Mouse (Mus musculus) kidney, embryonic 14.5 days (tissue): ENCODE measurements around the gene Gimap7. TPM values are rescaled to one million over a fixed set of nuclear protein-coding genes. Genes with fewer than 3 reads are reported as not detected.
A peak's percentile ranks its signal among the peaks of the same experiment; 100 is the strongest.

Source experiments
- ATAC-seq: fragments of 200-750 bp; cut with Nextera tagmentation; 2 replicates; pipeline ENCODE4 v1.8.0; 2017; ENCODE audit warnings: moderate number of reproducible peaks, mild to moderate bottlenecking, moderate TSS enrichment, moderate library complexity; ENCODE audit not compliant: low FRiP score, low TSS enrichment
- H3K27ac ChIP-seq: fragments of 300-500 bp; sonication (generic); 2 replicates; pipeline ENCODE4 v1.5.1; 2014; ENCODE audit warnings: low read depth, mild to moderate bottlenecking, low read length, moderate library complexity, mixed read lengths
- H3K27me3 ChIP-seq: fragments of 300-500 bp; sonication (generic); 2 replicates; pipeline ENCODE4 v1.6.1; 2014; ENCODE audit warnings: mild to moderate bottlenecking, low read length; ENCODE audit not compliant: control insufficient read depth, insufficient read depth
- H3K36me3 ChIP-seq: fragments of 300-500 bp; sonication (generic); 2 replicates; pipeline ENCODE4 v1.6.1; 2014; ENCODE audit warnings: low read length, mixed read lengths; ENCODE audit not compliant: control insufficient read depth, insufficient read depth
- H3K4me1 ChIP-seq: fragments of 300-500 bp; sonication (generic); 2 replicates; pipeline ENCODE4 v1.6.1; 2014; ENCODE audit warnings: low read length, mixed read lengths; ENCODE audit not compliant: control insufficient read depth, insufficient read depth
- H3K4me2 ChIP-seq: fragments of 300-500 bp; sonication (generic); replicated peaks from 2 replicates; pipeline ENCODE4 v1.6.1; 2014; ENCODE audit warnings: low read depth, mild to moderate bottlenecking, low read length
- H3K4me3 ChIP-seq: fragments of 300-500 bp; sonication (generic); 2 replicates; pipeline ENCODE4 v1.5.1; 2014; ENCODE audit warnings: mild to moderate bottlenecking, low read length
- H3K9ac ChIP-seq: fragments of 300-500 bp; sonication (generic); 2 replicates; pipeline ENCODE4 v1.6.1; 2014; ENCODE audit warnings: low read depth, mild to moderate bottlenecking, low read length, moderate library complexity
- H3K9me3 ChIP-seq: fragments of 300-500 bp; sonication (generic); 2 replicates; pipeline ENCODE4 v1.6.1; 2016; ENCODE audit warnings: low read length; ENCODE audit not compliant: control insufficient read depth
- WGBS: fragments of 180-500 bp; shearing (Covaris S2); extraction: QIAGEN DNeasy Blood & Tissue Kit; methylation state at CpG from one replicate; pipeline ENCODE4 v1.1.7; 2014; 5-methylcytosine and 5-hydroxymethylcytosine counted together
- polyA plus RNA-seq: library from polyadenylated mRNA; unstranded; fragments of >200 nt; fragmentation: Nextera tagmentation; extraction: Ambion mirVana; gene quantifications from 2 replicates; pipeline ENCODE4 v1.2.1, GENCODE M21; 2014

The Gimap7 gene
- polyA plus RNA-seq, 1 experiment from 2014 or later = not detected

- no peak for ATAC-seq
- 0 out of 2 replicates have a peak, but pooled peaks cover 3% of the 10 kb centered on the region for H3K9me3 ChIP-seq
- H3K27me3 ChIP-seq = no peaks in the 10 kb centered on the region
- no peak overlapping the region for H3K4me3 ChIP-seq
- H3K27ac ChIP-seq = no peak overlapping the region
- no peak overlapping the region for H3K9ac ChIP-seq
- H3K4me2 ChIP-seq = no peak overlapping the region
- no peaks in the 10 kb centered on the region for H3K36me3 ChIP-seq
- WGBS = 78% methylated on average over 9 of the region's 9 CpGs
- H3K4me1 ChIP-seq = no peaks in the 10 kb centered on the region
These were observed 49.9 kb downstream of the Gimap7 start for GRCm38 (mm10) chr6:48768178-48768869.

GRCm38 (mm10) chr6:48768933-48769332 is 50.5 kb downstream of the Gimap7 start:
- Histone ChIP-seq H3K4me1 (no peaks in the 10 kb centered on the region), H3K4me2 (no peak overlapping the region), H3K9me3 (0 out of 2 replicates have a peak, but pooled peaks cover 3% of the 10 kb centered on the region), H3K27ac (no peak overlapping the region), H3K36me3 (no peaks in the 10 kb centered on the region), H3K27me3 (no peaks in the 10 kb centered on the region), H3K4me3 (no peak overlapping the region), H3K9ac (no peak overlapping the region)
- WGBS = 93% methylated on average over 3 of the region's 3 CpGs
- no peak for ATAC-seq

- Histone ChIP-seq H3K9me3 (no peaks in the 10 kb centered on the region), H3K9ac (no peak within 1 kb of the TSS), H3K27me3 (no peaks in the 10 kb centered on the region), H3K27ac (no peak within 1 kb of the TSS), H3K4me1 (no peaks in the 10 kb centered on the region), H3K4me2 (no peak within 1 kb of the TSS), H3K4me3 (no peak within 1 kb of the TSS), H3K36me3 (no peaks in the 10 kb centered on the region)
- WGBS = 83% methylated on average over 3 of the region's 3 CpGs
- no peak for ATAC-seq
These were observed 52.3 kb downstream of the Gimap7 start, which contains the start of gene Gimap3 for GRCm38 (mm10) chr6:48770696-48771095. TSS of gene Gimap3 (minus strand) at chr6:48770851.

- peak; percentile 72 for ATAC-seq
- Histone ChIP-seq H3K4me3 (no peak overlapping the region), H3K9me3 (no peaks in the 10 kb centered on the region), H3K4me1 (no peaks in the 10 kb centered on the region), H3K27ac (no peak overlapping the region), H3K36me3 (no peaks in the 10 kb centered on the region), H3K4me2 (no peak overlapping the region), H3K9ac (no peak overlapping the region), H3K27me3 (no peaks in the 10 kb centered on the region)
- WGBS = 10% methylated on average over 8 of the region's 8 CpGs
These were observed 53.6 kb downstream of the Gimap7 start for GRCm38 (mm10) chr6:48772030-48772429.

Other genes starting within 250 kb of the Gimap7 start
- gene Atp6v0e2, start 181.0 kb upstream of the Gimap7 start, polyA plus RNA-seq = 19.9 and 20.3 TPM in 2 replicates
- gene Lrrc61, start 163.8 kb upstream of the Gimap7 start, polyA plus RNA-seq = 4.4 and 9.7 TPM in 2 replicates
- 44.2 and 59.0 TPM in 2 replicates for gene Rarres2, start 145.8 kb upstream of the Gimap7 start, polyA plus RNA-seq
- not detected in 2 replicates for gene Gm45021, start 129.0 kb upstream of the Gimap7 start, polyA plus RNA-seq
- 32.6 and 47.0 TPM in 2 replicates for gene Repin1, start 124.7 kb upstream of the Gimap7 start, polyA plus RNA-seq
- 0.77 TPM in 1 of 2 replicates, not detected in the other for gene Gm44965, start 124.7 kb upstream of the Gimap7 start, polyA plus RNA-seq
- gene Zfp775, start 116.6 kb upstream of the Gimap7 start, polyA plus RNA-seq = 5.7 and 6.6 TPM in 2 replicates
- gene AI854703, start 91.9 kb upstream of the Gimap7 start, polyA plus RNA-seq = 0.90 and 1.4 TPM in 2 replicates
- 1.1 and 1.4 TPM in 2 replicates for gene Gimap8, start 71.4 kb upstream of the Gimap7 start, polyA plus RNA-seq
- gene Gimap9, start 42.5 kb upstream of the Gimap7 start, polyA plus RNA-seq = 9.9 and 13.4 TPM in 2 replicates
- 51.3 and 54.1 TPM in 2 replicates for gene Gimap4, start 34.1 kb upstream of the Gimap7 start, polyA plus RNA-seq
- gene Gimap6, start 10.4 kb upstream of the Gimap7 start, polyA plus RNA-seq = 42.7 and 49.9 TPM in 2 replicates
- 3.2 and 4.8 TPM in 2 replicates for gene Gm28053, start within 50 bp of the Gimap7 start, polyA plus RNA-seq
- 21.1 and 27.9 TPM in 2 replicates for gene Gimap1, start 20.4 kb downstream of the Gimap7 start, polyA plus RNA-seq
- 12.7 and 13.6 TPM in 2 replicates for gene Gimap5, start 27.6 kb downstream of the Gimap7 start, polyA plus RNA-seq
- gene Gimap3, start 52.2 kb downstream of the Gimap7 start, polyA plus RNA-seq = not detected in 2 replicates
- gene Tmem176a, start 122.3 kb downstream of the Gimap7 start, polyA plus RNA-seq = 123 and 135 TPM in 2 replicates
- gene Tmem176b, start 122.9 kb downstream of the Gimap7 start, polyA plus RNA-seq = 308 and 313 TPM in 2 replicates
- gene Aoc1, start 154.3 kb downstream of the Gimap7 start, polyA plus RNA-seq = 0.99 and 1.4 TPM in 2 replicates
- gene 1600015I10Rik, start 211.3 kb downstream of the Gimap7 start, polyA plus RNA-seq = not detected in 2 replicates